Mouse (Mus musculus): Measurements from ENCODE around the gene Gm2244. TPM values are rescaled to one million over a fixed set of nuclear protein-coding genes. Genes with fewer than 3 reads are reported as not detected.
"Not testable (repeated sequence)": the region's sequence is repeated elsewhere in the genome, so short reads cannot be mapped to it uniquely, and the experiment has no call there.

The Gm2244 gene
- polyA plus RNA-seq (2015; fragmentation: Nextera tagmentation; extraction: Ambion mirVana): 0.25 and 0.51 TPM in 2 replicates

DNA sequence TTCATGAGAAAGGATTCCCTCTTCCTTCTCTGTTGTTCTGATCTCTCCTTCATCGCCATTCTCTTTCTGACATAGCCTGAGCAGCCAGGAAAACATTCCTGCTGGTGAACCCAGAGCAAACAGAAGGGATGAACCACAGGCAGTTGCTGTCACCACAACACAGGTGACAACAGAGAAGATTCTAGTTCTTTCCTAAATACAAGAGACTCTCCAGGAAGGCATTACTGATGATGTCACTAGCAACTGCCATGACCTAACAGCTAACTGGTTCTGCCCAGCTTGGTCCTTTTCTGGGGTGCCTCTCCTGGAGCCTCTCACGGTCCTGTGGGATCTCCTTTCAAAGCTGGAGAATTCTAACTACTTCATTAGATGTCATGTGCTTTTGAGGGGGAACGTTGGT, at the start of gene Gm2244:
TSS of gene Gm2244 (minus strand) at position 101 of the 400 bp plus-strand sequence.
- 91% methylated on average over 1 of the region's 3 CpGs for WGBS
- not testable (repeated sequence) for ATAC-seq (ENCODE audit: low read depth); H3K27me3 ChIP-seq; H3K4me2 ChIP-seq; H3K4me3 ChIP-seq; H3K9me3 ChIP-seq; H3K9ac ChIP-seq; H3K36me3 ChIP-seq; H3K27ac ChIP-seq (replicated peaks); H3K4me1 ChIP-seq (replicated peaks)

DNA sequence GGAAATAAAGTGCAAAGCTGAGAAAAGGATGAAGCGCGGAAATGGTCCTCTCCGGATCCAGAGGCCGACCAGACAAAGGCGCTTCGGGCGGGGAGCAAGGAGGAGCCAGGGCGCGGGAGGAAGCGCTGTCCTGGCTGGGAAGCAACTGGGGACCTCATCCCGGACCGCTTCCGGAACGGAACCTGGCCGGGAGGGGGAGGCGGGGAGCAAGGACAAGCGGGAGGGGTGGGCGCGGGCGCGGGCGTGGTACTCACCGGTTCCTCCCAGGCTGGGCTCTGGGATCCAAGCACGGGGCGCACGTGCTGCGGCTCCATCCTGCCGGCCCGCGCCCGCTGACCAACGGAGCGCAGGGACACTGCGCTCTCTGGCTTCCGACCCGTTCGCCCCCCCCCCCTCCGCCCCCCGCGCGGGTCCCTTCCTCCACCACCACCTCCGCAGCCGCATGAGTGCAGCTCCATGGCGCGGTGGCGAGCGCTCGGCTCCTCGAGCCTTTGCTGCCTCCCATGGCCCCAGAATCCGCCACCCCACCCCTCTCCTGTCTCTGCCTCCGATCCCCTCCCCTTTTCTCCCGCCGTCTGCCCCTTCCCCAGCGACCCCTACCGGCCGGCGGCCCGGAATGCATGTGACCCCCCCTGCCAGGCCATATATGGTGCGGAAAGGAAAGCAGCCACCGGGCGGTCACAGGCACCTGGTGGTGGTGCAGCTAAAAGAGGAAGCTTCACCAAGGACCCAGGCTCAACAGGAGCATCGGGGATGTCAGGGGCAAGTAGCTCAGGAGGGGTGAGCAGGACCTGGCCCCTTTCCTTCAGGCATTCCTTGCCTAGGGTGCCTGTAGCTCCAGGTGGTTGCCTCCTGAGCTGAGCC, 35.3 kb upstream of the Gm2244 start, which contains the start of gene Gm2237:
TSS of gene Gm2237 (minus strand) at position 332 of the 864 bp plus-strand sequence.
- Histone ChIP-seq H3K27ac (replicated peaks) (0 out of 2 replicates have a peak within 1 kb of the TSS, but pooled peaks have one; percentile 38), H3K9ac (peak within 1 kb of the TSS; percentile 70), H3K4me3 (peak within 1 kb of the TSS; percentile 47), H3K4me2 (peak within 1 kb of the TSS; percentile 56)
- 0% methylated on average over 31 of the region's 62 CpGs for WGBS
- ATAC-seq (ENCODE audit: low read depth); H3K27me3 ChIP-seq; H3K4me1 ChIP-seq (replicated peaks); H3K9me3 ChIP-seq; H3K36me3 ChIP-seq: not testable (repeated sequence)

Other genes with a start within 250 kb of the Gm2244 start
- gene Gm21738, start 131.0 kb downstream of the Gm2244 start, polyA plus RNA-seq (2015; fragmentation: Nextera tagmentation; extraction: Ambion mirVana): 1.6 and 2.3 TPM in 2 replicates
- 4.1 and 5.1 TPM in 2 replicates for gene Gm2237, start 35.2 kb upstream of the Gm2244 start, polyA plus RNA-seq (2015; fragmentation: Nextera tagmentation; extraction: Ambion mirVana)
- not detected in 2 replicates for gene Gm5458, start 52.6 kb upstream of the Gm2244 start, polyA plus RNA-seq (2015; fragmentation: Nextera tagmentation; extraction: Ambion mirVana)
- gene Nid2, start 201.3 kb upstream of the Gm2244 start, polyA plus RNA-seq (2015; fragmentation: Nextera tagmentation; extraction: Ambion mirVana): 56.6 and 58.3 TPM in 2 replicates

Measured in neural tube, embryonic 13.5 days (tissue).